Mouse (Mus musculus) left cerebral cortex, postnatal 14 days (tissue): ENCODE measurements around the gene Maged1. TPM values are rescaled to one million over a fixed set of nuclear protein-coding genes. Genes with fewer than 3 reads are reported as not detected.

Source experiments
- total RNA-seq, 2 experiments: library from RNA; stranded (reverse); gene quantifications; 2 replicates each; pipeline ENCODE4 v1.2.3; 2021

Gene Maged1
- total RNA-seq, 2 experiments from 2014 or later, result 455 to 494 TPM

Other genes starting within 250 kb of the Maged1 start
- gene Fam90a1b, start 175.4 kb downstream of the Maged1 start, total RNA-seq, result under 1 TPM; 0.24 to 0.32 TPM
- 10 to 100 TPM; 69.2 to 86.3 TPM for gene Apoo, start 175.0 kb downstream of the Maged1 start, total RNA-seq
- 10 to 100 TPM; 34.4 to 36.4 TPM for gene Gspt2, start 93.9 kb upstream of the Maged1 start, total RNA-seq
- 10 to 100 TPM; 13.9 to 14.2 TPM for gene Zxdb, start 182.4 kb upstream of the Maged1 start, total RNA-seq